Mouse (Mus musculus) embryonic facial prominence, embryonic 12.5 days (tissue): ENCODE data around the gene Tmem102. TPM values are rescaled to one million over a fixed set of nuclear protein-coding genes. Genes with fewer than 3 reads are reported as not detected.

Experiments
- ATAC-seq: fragments of 200-750 bp; cut with Nextera tagmentation; 2 replicates; pipeline ENCODE4 v1.8.0; 2017; ENCODE audit not compliant: insufficient number of reproducible peaks, insufficient read depth, low FRiP score, low TSS enrichment
- H3K27ac ChIP-seq: fragments of 300-500 bp; sonication (generic); 2 replicates; pipeline ENCODE4 v1.5.1; 2016; ENCODE audit warnings: mild to moderate bottlenecking
- H3K27me3 ChIP-seq: fragments of 300-500 bp; sonication (generic); 2 replicates; pipeline ENCODE4 v1.6.1; 2016; ENCODE audit warnings: mild to moderate bottlenecking, moderate library complexity
- H3K36me3 ChIP-seq: fragments of 300-500 bp; sonication (generic); 2 replicates; pipeline ENCODE4 v1.6.1; 2016; ENCODE audit warnings: mild to moderate bottlenecking
- H3K4me1 ChIP-seq: fragments of 300-500 bp; sonication (generic); 2 replicates; pipeline ENCODE4 v1.6.1; 2016
- H3K4me2 ChIP-seq: fragments of 300-500 bp; sonication (generic); replicated peaks from 2 replicates; pipeline ENCODE4 v1.6.1; 2016; ENCODE audit warnings: mild to moderate bottlenecking, moderate library complexity
- H3K4me3 ChIP-seq: fragments of 300-500 bp; sonication (generic); 2 replicates; pipeline ENCODE4 v1.5.1; 2016; ENCODE audit warnings: mild to moderate bottlenecking
- H3K9ac ChIP-seq: fragments of 300-500 bp; sonication (generic); 2 replicates; pipeline ENCODE4 v1.6.1; 2016; ENCODE audit warnings: mild to moderate bottlenecking, moderate library complexity
- H3K9me3 ChIP-seq: fragments of 300-500 bp; sonication (generic); 2 replicates; pipeline ENCODE4 v1.6.1; 2016; ENCODE audit warnings: mild to moderate bottlenecking, moderate library complexity
- WGBS: fragments of 180-500 bp; shearing (Covaris S2); methylation state at CpG from one replicate; pipeline ENCODE4 v1.1.7; 2016; 5-methylcytosine and 5-hydroxymethylcytosine counted together
- polyA plus RNA-seq: library from polyadenylated mRNA; unstranded; fragments of >200 nt; fragmentation: Nextera tagmentation; extraction: Ambion mirVana; gene quantifications from 2 replicates; pipeline ENCODE4 v1.2.1, GENCODE M21; 2016

Tmem102 gene
- polyA plus RNA-seq, 1 experiment from 2014 or later, result 2.9 TPM

DNA sequence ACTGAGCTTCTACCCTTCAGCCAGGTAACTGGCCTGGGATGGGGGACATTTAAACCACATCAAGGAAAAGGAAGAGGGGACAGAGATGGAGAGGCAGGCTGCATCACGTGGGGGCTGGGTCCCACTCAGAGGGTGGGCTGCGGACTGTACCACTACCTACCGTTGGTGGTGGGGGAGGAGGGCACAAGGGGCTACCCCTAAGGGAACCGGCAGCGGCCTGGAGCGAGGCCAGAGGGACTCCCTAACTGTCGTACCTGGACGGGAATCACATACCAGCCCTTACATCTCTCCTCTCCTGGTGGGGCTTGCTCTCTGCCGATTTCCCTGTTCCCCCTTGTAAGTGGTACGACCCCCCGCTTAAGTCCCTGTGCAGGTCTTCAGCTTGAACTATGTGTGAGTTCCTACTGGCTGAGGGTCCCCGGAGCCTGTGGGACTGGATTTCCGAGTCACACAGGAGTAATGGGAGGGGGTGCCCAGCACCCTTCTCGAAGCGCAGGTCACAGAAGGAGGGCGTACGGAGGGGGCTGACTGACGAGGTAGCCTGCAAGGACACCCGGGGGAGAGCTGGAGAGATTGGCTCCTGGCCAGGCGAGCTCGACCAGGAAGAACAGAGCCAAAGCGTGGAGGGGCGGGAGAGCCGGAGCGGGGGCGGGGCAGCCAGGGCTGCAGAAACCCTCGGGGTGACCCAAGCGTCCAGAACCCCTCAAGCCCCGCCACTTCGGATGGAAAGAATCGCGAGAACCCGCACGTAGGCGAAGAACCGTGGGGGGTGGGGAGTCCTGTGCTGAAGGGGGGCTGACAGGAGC lies 4.8 kb downstream of the Tmem102 start:
- peak; percentile 74 for ATAC-seq
- Histone ChIP-seq H3K4me1 (peaks cover 54% of the 10 kb centered on the region), H3K9ac (peak overlapping the region; percentile 68), H3K4me2 (peak overlapping the region; percentile 90), H3K4me3 (peak overlapping the region; percentile 57), H3K27me3 (peaks cover 77% of the 10 kb centered on the region), H3K9me3 (no peaks in the 10 kb centered on the region), H3K27ac (peak overlapping the region; percentile 83), H3K36me3 (no peaks in the 10 kb centered on the region)
- under 1% methylated on average over 36 of the region's 36 CpGs for WGBS

DNA sequence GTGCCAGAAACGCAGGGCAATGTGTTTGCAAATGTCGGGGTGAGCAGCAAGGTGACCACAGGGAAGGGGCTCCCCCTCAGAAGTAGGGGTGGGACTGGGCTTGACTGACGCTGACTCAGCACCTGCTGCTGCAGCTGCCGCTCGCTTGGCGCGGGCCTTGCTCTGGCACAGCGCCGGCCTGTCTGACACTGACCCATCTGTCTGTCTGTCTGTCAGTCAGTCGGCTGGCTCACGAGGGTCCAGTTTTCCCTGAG lies 5.4 kb downstream of the Tmem102 start:
- H3K9ac ChIP-seq, result peak overlapping the region; percentile 68
- peak overlapping the region; percentile 90 for H3K4me2 ChIP-seq
- peak overlapping the region; percentile 57 for H3K4me3 ChIP-seq
- ATAC-seq, result 0 out of 2 replicates have a peak, but pooled peaks have one; percentile 23
- 0% methylated on average over 11 of the region's 11 CpGs for WGBS
- no peaks in the 10 kb centered on the region for H3K36me3 ChIP-seq
- H3K27ac ChIP-seq, result peak overlapping the region; percentile 83
- peaks cover 72% of the 10 kb centered on the region for H3K27me3 ChIP-seq
- no peaks in the 10 kb centered on the region for H3K9me3 ChIP-seq
- peaks cover 55% of the 10 kb centered on the region for H3K4me1 ChIP-seq

DNA sequence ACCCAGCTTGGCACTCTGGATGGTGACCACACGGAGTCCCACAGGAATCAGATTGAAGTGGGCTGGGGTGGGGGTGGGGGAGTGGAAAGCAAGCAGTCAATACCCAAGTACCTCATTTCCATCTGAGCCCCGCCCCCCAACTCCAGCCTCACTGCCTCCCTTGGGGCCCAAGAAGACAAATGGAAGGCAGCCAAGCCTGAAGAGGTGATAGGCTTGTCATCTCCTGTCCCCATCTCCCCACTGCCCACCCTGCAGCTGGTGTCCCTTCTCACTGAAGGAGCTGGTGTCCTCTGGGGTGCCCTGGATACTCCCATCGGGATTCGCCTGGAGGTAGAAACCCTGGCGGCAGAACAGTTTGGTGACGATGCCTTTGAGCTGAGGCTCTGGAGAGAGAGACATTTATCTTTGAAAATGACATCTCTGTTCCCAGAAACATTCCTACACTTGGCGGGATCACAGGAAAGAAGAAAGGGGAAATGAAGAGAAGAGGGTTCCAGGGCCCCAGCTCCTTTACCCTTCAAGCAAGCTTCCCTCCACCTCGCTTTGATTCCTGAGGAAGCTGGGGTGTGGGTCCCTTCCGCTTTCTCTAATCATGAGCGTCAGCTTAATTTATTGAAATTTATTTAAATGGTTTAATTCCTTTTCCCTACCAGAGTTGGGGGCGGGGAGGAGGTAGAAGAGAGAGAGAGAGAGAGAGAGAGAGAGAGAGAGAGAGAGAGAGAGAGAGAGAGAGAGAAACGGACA lies 5.9 kb downstream of the Tmem102 start:
- Histone ChIP-seq H3K27ac (peak overlapping the region; percentile 83; the same call in 1 of the 2 replicates), H3K27me3 (peaks cover 67% of the 10 kb centered on the region), H3K9me3 (no peaks in the 10 kb centered on the region), H3K4me2 (peak overlapping the region; percentile 90), H3K4me1 (peaks cover 50% of the 10 kb centered on the region), H3K36me3 (no peaks in the 10 kb centered on the region), H3K9ac (no peak overlapping the region; the same call in 1 of the 2 replicates), H3K4me3 (peak overlapping the region; percentile 57)
- WGBS, result 23% methylated on average over 11 of the region's 12 CpGs
- no peak for ATAC-seq

GRCm38 (mm10) chr11:69797924-69798323 lies 7.5 kb downstream of the Tmem102 start:
- no peak for ATAC-seq
- Histone ChIP-seq H3K4me3 (no peak overlapping the region), H3K4me1 (peaks cover 34% of the 10 kb centered on the region), H3K36me3 (no peaks in the 10 kb centered on the region), H3K4me2 (no peak overlapping the region), H3K9me3 (no peaks in the 10 kb centered on the region), H3K27me3 (peaks cover 60% of the 10 kb centered on the region), H3K27ac (no peak overlapping the region), H3K9ac (no peak overlapping the region)
- 68% methylated on average over 7 of the region's 7 CpGs for WGBS

DNA sequence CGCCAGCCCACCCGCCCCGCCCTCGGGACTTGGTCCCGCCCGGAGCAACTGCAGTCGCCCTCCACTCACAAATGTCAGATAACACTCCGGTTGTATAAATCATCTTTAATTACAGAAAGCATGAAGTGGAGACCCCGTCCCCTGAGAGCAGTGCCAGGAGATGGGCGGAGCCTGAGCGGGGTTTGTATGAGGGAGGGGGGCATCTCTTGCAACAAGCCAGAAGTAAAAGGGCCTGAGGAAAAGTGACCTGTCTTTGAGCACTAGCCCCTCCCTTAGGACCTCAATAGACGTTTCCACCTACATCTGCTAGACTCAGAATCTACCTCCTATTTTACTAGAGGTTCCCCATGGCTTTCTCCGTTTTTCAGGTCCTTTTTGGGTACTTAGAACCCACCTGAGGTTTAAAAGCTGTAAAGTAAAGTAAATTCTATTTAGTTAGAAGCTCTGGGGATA lies 9.4 kb downstream of the Tmem102 start:
- peak overlapping the region; percentile 48 for H3K9ac ChIP-seq
- H3K4me1 ChIP-seq, result peaks cover 19% of the 10 kb centered on the region
- no peak overlapping the region for H3K27ac ChIP-seq
- no peaks in the 10 kb centered on the region for H3K36me3 ChIP-seq
- no peak for ATAC-seq
- H3K4me3 ChIP-seq, result peak overlapping the region; percentile 43
- 3% methylated on average over 13 of the region's 13 CpGs for WGBS
- peak overlapping the region; percentile 87 for H3K4me2 ChIP-seq
- no peaks in the 10 kb centered on the region for H3K9me3 ChIP-seq
- peaks cover 41% of the 10 kb centered on the region for H3K27me3 ChIP-seq

- H3K4me2 ChIP-seq, result peak within 1 kb of the TSS; percentile 87
- peak; percentile 92 for ATAC-seq
- H3K36me3 ChIP-seq, result no peaks in the 10 kb centered on the region
- H3K27ac ChIP-seq, result peak within 1 kb of the TSS; percentile 38; the same call in 1 of the 2 replicates
- WGBS, result 2% methylated on average over 52 of the region's 52 CpGs
- no peaks in the 10 kb centered on the region for H3K9me3 ChIP-seq
- H3K9ac ChIP-seq, result peak within 1 kb of the TSS; percentile 48
- H3K4me3 ChIP-seq, result peak within 1 kb of the TSS; percentile 43
- H3K27me3 ChIP-seq, result peaks cover 41% of the 10 kb centered on the region
- peaks cover 16% of the 10 kb centered on the region for H3K4me1 ChIP-seq
Measured at GRCm38 (mm10) chr11:69795168-69795982, 10.0 kb downstream of the Tmem102 start, which contains the start of gene Chrnb1. Chrnb1 (minus strand) TSS chr11:69795943.

GRCm38 (mm10) chr11:69793429-69793828 lies 12.0 kb downstream of the Tmem102 start:
- no peaks in the 10 kb centered on the region for H3K36me3 ChIP-seq
- H3K9ac ChIP-seq, result no peak overlapping the region
- no peaks in the 10 kb centered on the region for H3K9me3 ChIP-seq
- peaks cover 36% of the 10 kb centered on the region for H3K27me3 ChIP-seq
- no peak overlapping the region for H3K27ac ChIP-seq
- 0 out of 2 replicates have a peak, but pooled peaks cover 5% of the 10 kb centered on the region for H3K4me1 ChIP-seq
- H3K4me2 ChIP-seq, result no peak overlapping the region
- H3K4me3 ChIP-seq, result no peak overlapping the region
- ATAC-seq, result no peak
- WGBS, result 57% methylated on average over 5 of the region's 5 CpGs

- no peak overlapping the region for H3K4me3 ChIP-seq
- no peak overlapping the region for H3K27ac ChIP-seq
- no peak for ATAC-seq
- no peaks in the 10 kb centered on the region for H3K9me3 ChIP-seq
- no peaks in the 10 kb centered on the region for H3K36me3 ChIP-seq
- WGBS, result 72% methylated on average over 5 of the region's 5 CpGs
- H3K9ac ChIP-seq, result no peak overlapping the region
- H3K27me3 ChIP-seq, result peaks cover 16% of the 10 kb centered on the region
- H3K4me2 ChIP-seq, result no peak overlapping the region
- 0 out of 2 replicates have a peak, but pooled peaks cover 5% of the 10 kb centered on the region for H3K4me1 ChIP-seq
Measured at GRCm38 (mm10) chr11:69791420-69791819, 14.0 kb downstream of the Tmem102 start.

- ATAC-seq, result no peak
- no peaks in the 10 kb centered on the region for H3K36me3 ChIP-seq
- no peak overlapping the region for H3K4me3 ChIP-seq
- H3K27me3 ChIP-seq, result peaks cover 8% of the 10 kb centered on the region
- H3K9me3 ChIP-seq, result no peaks in the 10 kb centered on the region
- no peaks in the 10 kb centered on the region for H3K4me1 ChIP-seq
- no peak overlapping the region for H3K4me2 ChIP-seq
- no peak overlapping the region for H3K27ac ChIP-seq
- no peak overlapping the region for H3K9ac ChIP-seq
- WGBS, result 47% methylated on average over 5 of the region's 5 CpGs
Measured at GRCm38 (mm10) chr11:69789431-69789830, 16.0 kb downstream of the Tmem102 start.

DNA sequence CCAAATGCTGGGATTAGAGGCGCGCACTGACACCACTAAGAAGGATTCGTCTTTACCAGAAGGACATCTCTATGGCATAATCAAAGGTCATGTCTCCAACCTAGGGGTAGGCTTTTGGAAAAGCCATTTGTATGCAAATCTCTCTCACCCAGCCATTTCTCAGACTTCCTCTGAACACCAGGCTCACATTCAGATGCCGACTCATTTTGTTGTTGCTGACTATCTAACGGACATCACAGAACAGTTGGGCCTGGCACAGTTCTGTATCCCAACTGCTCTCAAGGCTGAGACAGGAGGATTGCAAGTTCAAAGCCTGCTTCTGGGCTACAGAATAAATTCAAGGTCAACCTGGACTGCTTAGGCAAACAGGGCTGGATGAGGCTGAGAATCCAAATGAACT lies 18.1 kb downstream of the Tmem102 start:
- no peak overlapping the region for H3K4me2 ChIP-seq
- no peak overlapping the region for H3K27ac ChIP-seq
- no peak overlapping the region for H3K4me3 ChIP-seq
- no peaks in the 10 kb centered on the region for H3K9me3 ChIP-seq
- no peak for ATAC-seq
- no peak overlapping the region for H3K9ac ChIP-seq
- no peaks in the 10 kb centered on the region for H3K4me1 ChIP-seq
- no peaks in the 10 kb centered on the region for H3K27me3 ChIP-seq
- H3K36me3 ChIP-seq, result no peaks in the 10 kb centered on the region
- WGBS, result 90% methylated on average over 5 of the region's 5 CpGs

DNA sequence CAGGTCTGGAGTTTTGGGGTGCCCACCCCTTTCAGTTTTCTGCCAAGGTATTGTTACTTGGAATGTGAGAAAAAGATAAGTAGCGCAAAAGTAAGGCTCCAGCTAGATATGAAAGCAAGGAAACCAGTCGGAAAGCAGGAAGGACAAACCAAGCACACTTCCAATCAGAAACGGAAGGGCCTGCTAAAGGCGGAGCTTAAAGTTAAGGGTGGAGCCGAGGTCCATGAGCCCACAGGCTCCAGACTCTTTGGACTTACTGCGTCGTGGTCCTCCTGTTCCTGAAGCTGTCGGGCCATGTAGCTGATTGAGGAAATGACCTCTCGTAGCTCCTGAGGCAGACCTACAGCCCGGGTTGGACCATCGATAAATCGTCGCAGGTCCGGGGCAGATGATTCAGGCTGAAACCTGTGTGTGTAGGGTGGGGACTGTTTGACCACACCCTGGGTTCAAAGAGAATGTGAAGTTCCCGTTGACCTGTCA lies 20.6 kb downstream of the Tmem102 start:
- Histone ChIP-seq H3K27me3 (peaks cover 6% of the 10 kb centered on the region; the same call in 1 of the 2 replicates), H3K36me3 (no peaks in the 10 kb centered on the region)

More for the DNA sequence above, 20.6 kb downstream of the Tmem102 start:
- H3K4me1 ChIP-seq, result no peaks in the 10 kb centered on the region
- no peaks in the 10 kb centered on the region for H3K9me3 ChIP-seq
- WGBS, result 44% methylated on average over 15 of the region's 15 CpGs
- no peak overlapping the region for H3K9ac ChIP-seq
- ATAC-seq, result no peak
- H3K4me3 ChIP-seq, result no peak overlapping the region
- no peak overlapping the region for H3K27ac ChIP-seq
- H3K4me2 ChIP-seq, result peak overlapping the region; percentile 6; the same call in 1 of the 2 replicates
